Mouse (Mus musculus) c-Kit-positive CD71-positive TER-119-positive erythroid progenitor cells, embryonic 14.5 days (primary cell): ENCODE measurements around the gene Obsl1.

Experiments
- DNase-seq: peaks from one replicate; pipeline ENCODE4 v3.0.0-alpha.2; 2013; ENCODE audit warnings: low spot score

Obsl1 gene

GRCm38 (mm10) chr1:75505956-75506831, at the start of gene Obsl1:
Gene Obsl1, minus strand, starts transcription at chr1:75506452.
- no peak for DNase-seq

- no peak for DNase-seq
These were observed 49.4 kb upstream of the Obsl1 start for GRCm38 (mm10) chr1:75555680-75556079.

GRCm38 (mm10) chr1:75550586-75550985, 44.3 kb upstream of the Obsl1 start:
- no peak for DNase-seq

GRCm38 (mm10) chr1:75549289-75550279, 43.3 kb upstream of the Obsl1 start:
- DNase-seq, result no peak

GRCm38 (mm10) chr1:75548871-75549270, 42.6 kb upstream of the Obsl1 start:
- no peak for DNase-seq

GRCm38 (mm10) chr1:75548083-75548482, 41.8 kb upstream of the Obsl1 start:
- DNase-seq, result no peak

- no peak for DNase-seq
These were observed 41.1 kb upstream of the Obsl1 start for GRCm38 (mm10) chr1:75547351-75547750.

- no peak for DNase-seq
These were observed 40.0 kb upstream of the Obsl1 start, which contains the start of gene Slc4a3 for GRCm38 (mm10) chr1:75545965-75546956. Gene Slc4a3, plus strand, starts transcription at chr1:75546266.

- no peak for DNase-seq
These were observed 38.1 kb upstream of the Obsl1 start for GRCm38 (mm10) chr1:75544351-75544750.

- DNase-seq, result no peak
These were observed 35.2 kb upstream of the Obsl1 start for GRCm38 (mm10) chr1:75541496-75541895.

GRCm38 (mm10) chr1:75538597-75539190, 32.4 kb upstream of the Obsl1 start:
- no peak for DNase-seq

GRCm38 (mm10) chr1:75537587-75537986, 31.3 kb upstream of the Obsl1 start:
- no peak for DNase-seq

- DNase-seq, result no peak
These were observed 27.3 kb upstream of the Obsl1 start for GRCm38 (mm10) chr1:75533325-75534252.

GRCm38 (mm10) chr1:75532280-75533172, 26.3 kb upstream of the Obsl1 start:
- no peak for DNase-seq

- DNase-seq, result no peak
These were observed 24.3 kb upstream of the Obsl1 start for GRCm38 (mm10) chr1:75530546-75530945.

- no peak for DNase-seq
These were observed 18.4 kb upstream of the Obsl1 start for GRCm38 (mm10) chr1:75524679-75525078.

- peak; percentile 94 for DNase-seq
These were observed 15.2 kb upstream of the Obsl1 start, which contains the start of gene Stk11ip for GRCm38 (mm10) chr1:75521321-75522031. Gene Stk11ip, plus strand, starts transcription at chr1:75521529.

- DNase-seq, result no peak
These were observed 13.3 kb upstream of the Obsl1 start for GRCm38 (mm10) chr1:75519576-75519975.
